Mouse (Mus musculus): ENCODE measurements around the gene Slc2a3.

DNA sequence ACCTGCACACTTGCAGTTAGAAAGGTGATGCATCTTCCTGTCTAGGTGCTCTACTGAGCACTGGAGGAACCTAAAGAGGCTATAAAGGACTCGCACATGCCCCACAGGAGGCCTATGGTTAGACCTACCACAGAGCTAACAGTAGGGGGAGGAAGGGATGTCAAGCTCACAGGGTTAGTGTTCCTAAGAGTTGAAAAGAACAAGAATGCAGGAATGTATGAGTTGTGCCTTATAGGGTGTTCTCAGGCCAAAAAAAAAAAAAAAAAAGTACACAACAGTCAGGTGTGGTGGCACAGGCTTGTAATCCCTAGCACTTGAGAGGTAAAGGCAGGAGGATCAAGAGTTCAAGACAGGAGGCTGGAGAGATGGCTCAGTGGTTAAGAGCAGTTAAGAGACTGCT, 21.5 kb downstream of the Slc2a3 start:
- TF ChIP-seq POLR2A (IDR thresholded peaks at IDR 0.05; ENCODE audit: insufficient read depth, low read depth, low read length) (no peak), EP300 (IDR thresholded peaks at IDR 0.05; ENCODE audit: insufficient read depth, low read depth, low read length) (no peak), CTCF (IDR thresholded peaks at IDR 0.05) (no peak)
